ENCODE assay signal across 1 mouse cellular context in genomic region chr6:66973180-66973579, GRCm38 (mm10).
TF ChIP-seq lines count a peak whose summit lies in the region.

No protein-coding gene starts in this region.

TF ChIP-seq in MEL, 35 proteins besides CTCF, POLR2A, EP300 and RAD21 (continued from another document):
- no peak for TF ChIP-seq TBP (IDR thresholded peaks at IDR 0.05; ENCODE audit: low read depth, low read length)
- 0 out of 2 replicates have a peak, but pooled peaks have one; percentile 7 for TF ChIP-seq TCF12 (IDR thresholded peaks at IDR 0.05; ENCODE audit: low read depth, low read length)
- TF ChIP-seq ZC3H11A (IDR thresholded peaks at IDR 0.05; ENCODE audit: low read depth, low read length): peak; percentile 82
- TF ChIP-seq BHLHE40 (IDR thresholded peaks at IDR 0.05; ENCODE audit: borderline replicate concordance, low read depth, low read length): peak; percentile 31; the same call in 1 of the 2 replicates
- peak; percentile 70 for TF ChIP-seq MYC (IDR thresholded peaks at IDR 0.05; ENCODE audit: low read depth, low read length)
- TF ChIP-seq ZMIZ1 (IDR thresholded peaks at IDR 0.05; ENCODE audit: low read depth, low read length): no peak
- peak; percentile 88 for TF ChIP-seq SIN3A (IDR thresholded peaks at IDR 0.05; ENCODE audit: low read length)
- TF ChIP-seq JUND (IDR thresholded peaks at IDR 0.05; ENCODE audit: low read depth, low read length): peak; percentile 28; the same call in 1 of the 2 replicates
- no peak; the same call in 1 of the 2 replicates for TF ChIP-seq MAZ (IDR thresholded peaks at IDR 0.05; ENCODE audit: low read depth, low read length)
- no peak for TF ChIP-seq USF1 (IDR thresholded peaks at IDR 0.05; ENCODE audit: low read depth, low read length)
